25 mouse cellular contexts compared by ENCODE assay signal in genomic region chr10:12739302-12739987, GRCm38 (mm10).
DNase-seq lines count a peak whose midpoint lies in the region; ATAC-seq lines count a peak whose summit lies in the region.
"Had no signal": no experiment of that assay in that cellular context is flagged by ENCODE, and none has a peak within 500 bp of the region (broad histone marks: within the 10 kb centered on the region; RNA-seq: fewer than 3 reads in every experiment).

No protein-coding gene starts in this region.

- ATAC-seq in embryonic facial prominence, embryonic 13.5 days (ENCODE audit: insufficient number of reproducible peaks, insufficient read depth, low FRiP score, low TSS enrichment, low read depth) = no peak
- no peak; the same call in 1 of the 2 replicates for ATAC-seq in heart, embryonic 11.5 days (replicated peaks; ENCODE audit: insufficient number of reproducible peaks, low FRiP score, low TSS enrichment)
- ATAC-seq: forebrain, embryonic 16.5 days; hindbrain, embryonic 16.5 days; intestine, embryonic 15.5 days; midbrain, embryonic 15.5 days had no signal

- DNase-seq in embryonic facial prominence, embryonic 10.5 days (ENCODE audit: low spot score) = no peak
- DNase-seq in heart, adult 8-10 months (ENCODE audit: low spot score) = no peak
- DNase-seq in fibroblast of lung, adult 2 months (ENCODE audit: low read depth) = peak; percentile 38
- peak; percentile 24 for DNase-seq in heart, postnatal 4 days
- DNase-seq in thymus, postnatal 14 days = no peak
- DNase-seq: adrenal gland, postnatal 10 days; cerebellum, adult 8-10 months; cerebellum, postnatal 36 days; embryo, embryonic 11 days; kidney, postnatal 36 days; layer of hippocampus, postnatal 36 days; liver, embryonic 13.5 days; thymus, postnatal 25 days had no signal

- H3K9ac ChIP-seq in embryonic facial prominence, embryonic 13.5 days = no peak overlapping the region
- H3K9ac ChIP-seq in heart, embryonic 11.5 days (ENCODE audit: low read depth, low read length) = no peak overlapping the region
- H3K9ac ChIP-seq: embryonic facial prominence, embryonic 15.5 days; intestine, embryonic 15.5 days; limb, embryonic 13.5 days; liver, embryonic 13.5 days; lung, embryonic 15.5 days; midbrain, embryonic 15.5 days; neural tube, embryonic 13.5 days had no signal

- H3K4me3 ChIP-seq in embryonic facial prominence, embryonic 13.5 days = no peak overlapping the region
- no peak overlapping the region for H3K4me3 ChIP-seq in embryonic facial prominence, embryonic 10.5 days
- H3K4me3 ChIP-seq in heart, embryonic 11.5 days (ENCODE audit: low read depth, low read length) = no peak overlapping the region
- H3K4me3 ChIP-seq: embryonic facial prominence, embryonic 15.5 days; forebrain, embryonic 10.5 days; hindbrain, embryonic 10.5 days; intestine, embryonic 15.5 days; limb, embryonic 13.5 days; liver, embryonic 13.5 days; lung, embryonic 15.5 days; midbrain, embryonic 15.5 days; neural tube, embryonic 13.5 days had no signal

- 89% methylated on average over 13 of the region's 13 CpGs for WGBS in embryonic facial prominence, embryonic 13.5 days
- WGBS in embryonic facial prominence, embryonic 10.5 days = 92% methylated on average over 13 of the region's 13 CpGs
- 51% methylated on average over 13 of the region's 13 CpGs for WGBS in heart, embryonic 11.5 days (ENCODE audit: insufficient replicate concordance)

- H3K4me2 ChIP-seq in embryonic facial prominence, embryonic 13.5 days = no peak overlapping the region
- no peak overlapping the region for H3K4me2 ChIP-seq in heart, embryonic 11.5 days
- H3K4me2 ChIP-seq: embryonic facial prominence, embryonic 15.5 days; intestine, embryonic 15.5 days; limb, embryonic 13.5 days; liver, embryonic 13.5 days; lung, embryonic 15.5 days; midbrain, embryonic 15.5 days; neural tube, embryonic 13.5 days had no signal

- 0 out of 2 replicates have a peak, but pooled peaks cover 8% of the 10 kb centered on the region for H3K9me3 ChIP-seq in embryonic facial prominence, embryonic 13.5 days
- H3K9me3 ChIP-seq in embryonic facial prominence, embryonic 10.5 days = 0 out of 2 replicates have a peak, but pooled peaks cover 5% of the 10 kb centered on the region
- H3K9me3 ChIP-seq in heart, embryonic 11.5 days (replicated peaks; ENCODE audit: control insufficient read depth, low read length) = no peaks in the 10 kb centered on the region; the same call in 1 of the 2 replicates
- H3K9me3 ChIP-seq: forebrain, embryonic 10.5 days; intestine, embryonic 15.5 days; liver, embryonic 13.5 days; lung, embryonic 15.5 days; midbrain, embryonic 15.5 days; neural tube, embryonic 13.5 days had no signal

- peaks cover 17% of the 10 kb centered on the region for H3K4me1 ChIP-seq in embryonic facial prominence, embryonic 13.5 days
- peaks cover 5% of the 10 kb centered on the region; the same call in 1 of the 2 replicates for H3K4me1 ChIP-seq in embryonic facial prominence, embryonic 10.5 days
- H3K4me1 ChIP-seq in heart, embryonic 11.5 days (ENCODE audit: control insufficient read depth, insufficient read depth, low read length) = peaks cover 20% of the 10 kb centered on the region
- H3K4me1 ChIP-seq: liver, embryonic 13.5 days; midbrain, embryonic 15.5 days had no signal

- peak overlapping the region; percentile 34; the same call in 1 of the 2 replicates for H3K27ac ChIP-seq in embryonic facial prominence, embryonic 13.5 days
- H3K27ac ChIP-seq in embryonic facial prominence, embryonic 10.5 days (replicated peaks) = no peak overlapping the region
- H3K27ac ChIP-seq in heart, embryonic 11.5 days (ENCODE audit: low read depth, low read length) = peak overlapping the region; percentile 57
- H3K27ac ChIP-seq: embryonic facial prominence, embryonic 15.5 days; forebrain, embryonic 10.5 days; hindbrain, embryonic 10.5 days; intestine, embryonic 15.5 days; limb, embryonic 13.5 days; liver, embryonic 13.5 days; lung, embryonic 15.5 days; midbrain, embryonic 15.5 days; neural tube, embryonic 13.5 days had no signal

- peaks cover 29% of the 10 kb centered on the region for H3K36me3 ChIP-seq in embryonic facial prominence, embryonic 13.5 days
- peaks cover 50% of the 10 kb centered on the region for H3K36me3 ChIP-seq in embryonic facial prominence, embryonic 10.5 days (replicated peaks)
- peaks cover 13% of the 10 kb centered on the region for H3K36me3 ChIP-seq in heart, embryonic 11.5 days (ENCODE audit: control insufficient read depth, insufficient read depth, low read length)
- H3K36me3 ChIP-seq: intestine, embryonic 15.5 days had no signal

- no peaks in the 10 kb centered on the region for H3K27me3 ChIP-seq in embryonic facial prominence, embryonic 13.5 days
- no peaks in the 10 kb centered on the region for H3K27me3 ChIP-seq in embryonic facial prominence, embryonic 10.5 days (replicated peaks; ENCODE audit: low read depth, poor library complexity, severe bottlenecking)
- no peaks in the 10 kb centered on the region for H3K27me3 ChIP-seq in heart, embryonic 11.5 days (ENCODE audit: control insufficient read depth, insufficient read depth, low read length)
- H3K27me3 ChIP-seq: embryonic facial prominence, embryonic 15.5 days; intestine, embryonic 15.5 days; limb, embryonic 13.5 days; liver, embryonic 13.5 days; lung, embryonic 15.5 days; midbrain, embryonic 15.5 days; neural tube, embryonic 13.5 days had no signal

Comparison
In these comparisons a context has a peak if more than half of its experiments do, and no peak if none do; other contexts are left out.
1. DNase-seq: peak in fibroblast of lung, adult 2 months (single experiment) and heart, postnatal 4 days (single experiment); none in embryonic facial prominence, embryonic 10.5 days (single experiment), heart, adult 8-10 months (single experiment) and thymus, postnatal 14 days (single experiment).